Mouse (Mus musculus) splenic B cell, adult 2 months (primary cell): ENCODE results near the gene Celf2.

Experiments
- DNase-seq: peaks from one replicate; pipeline ENCODE4 v3.0.0-alpha.2; 2011; ENCODE audit warnings: low read depth, low spot score
- H3K27me3 ChIP-seq: 2 replicates; pipeline ENCODE4 v1.6.1; 2012; ENCODE audit warnings: mild to moderate bottlenecking, low read length, moderate library complexity, mixed read lengths; ENCODE audit not compliant: control insufficient read depth, poor library complexity, insufficient read depth, severe bottlenecking
- H3K36me3 ChIP-seq: 2 replicates; pipeline ENCODE4 v1.6.1; 2012; ENCODE audit warnings: mild to moderate bottlenecking, low read length, moderate library complexity, mixed read lengths; ENCODE audit not compliant: control insufficient read depth, poor library complexity, insufficient read depth, severe bottlenecking

The Celf2 gene

GRCm38 (mm10) chr2:7460329-7461056 is 48.9 kb downstream of the Celf2 start:
- DNase-seq = no peak
- Histone ChIP-seq H3K27me3 (no peaks in the 10 kb centered on the region), H3K36me3 (no peaks in the 10 kb centered on the region)

- Histone ChIP-seq H3K36me3 (no peaks in the 10 kb centered on the region), H3K27me3 (no peaks in the 10 kb centered on the region)
- DNase-seq = no peak
Measured at GRCm38 (mm10) chr2:7438721-7439282, 70.6 kb downstream of the Celf2 start.

- no peaks in the 10 kb centered on the region for H3K36me3 ChIP-seq
- H3K27me3 ChIP-seq = no peaks in the 10 kb centered on the region
- no peak for DNase-seq
Measured at GRCm38 (mm10) chr2:7426481-7426880, 82.9 kb downstream of the Celf2 start.

- H3K27me3 ChIP-seq = no peaks in the 10 kb centered on the region
- H3K36me3 ChIP-seq = no peaks in the 10 kb centered on the region
- DNase-seq = no peak
Measured at GRCm38 (mm10) chr2:7400530-7400929, 108.8 kb downstream of the Celf2 start.

- Histone ChIP-seq H3K36me3 (no peaks in the 10 kb centered on the region), H3K27me3 (no peaks in the 10 kb centered on the region)
- DNase-seq = no peak
Measured at GRCm38 (mm10) chr2:7395935-7396334, 113.4 kb downstream of the Celf2 start.

- Histone ChIP-seq H3K36me3 (no peaks in the 10 kb centered on the region), H3K27me3 (no peaks in the 10 kb centered on the region)
- no peak for DNase-seq
Measured at GRCm38 (mm10) chr2:7395473-7395872, 113.9 kb downstream of the Celf2 start.

- no peak for DNase-seq
- Histone ChIP-seq H3K36me3 (no peaks in the 10 kb centered on the region), H3K27me3 (no peaks in the 10 kb centered on the region)
Measured at GRCm38 (mm10) chr2:7392500-7392899, 116.9 kb downstream of the Celf2 start.

- no peaks in the 10 kb centered on the region for H3K36me3 ChIP-seq
Measured at GRCm38 (mm10) chr2:7389264-7389663, 120.1 kb downstream of the Celf2 start.

GRCm38 (mm10) chr2:7378736-7379135 is 130.6 kb downstream of the Celf2 start:
- DNase-seq = no peak
- no peaks in the 10 kb centered on the region; the same call in 1 of the 2 replicates for H3K27me3 ChIP-seq
- no peaks in the 10 kb centered on the region for H3K36me3 ChIP-seq

More at GRCm38 (mm10) chr2:7389264-7389663, 120.1 kb downstream of the Celf2 start:
- no peaks in the 10 kb centered on the region for H3K27me3 ChIP-seq
- no peak for DNase-seq

GRCm38 (mm10) chr2:7377878-7378277 is 131.5 kb downstream of the Celf2 start:
- no peaks in the 10 kb centered on the region for H3K36me3 ChIP-seq

GRCm38 (mm10) chr2:7367738-7368137 is 141.6 kb downstream of the Celf2 start:
- DNase-seq = no peak
- Histone ChIP-seq H3K36me3 (no peaks in the 10 kb centered on the region), H3K27me3 (no peaks in the 10 kb centered on the region)

More at GRCm38 (mm10) chr2:7377878-7378277, 131.5 kb downstream of the Celf2 start:
- DNase-seq = no peak
- H3K27me3 ChIP-seq = no peaks in the 10 kb centered on the region; the same call in 1 of the 2 replicates

- no peaks in the 10 kb centered on the region for H3K27me3 ChIP-seq
Measured at GRCm38 (mm10) chr2:7359557-7359956, 149.8 kb downstream of the Celf2 start.

GRCm38 (mm10) chr2:7358816-7359215 is 150.5 kb downstream of the Celf2 start:
- Histone ChIP-seq H3K27me3 (no peaks in the 10 kb centered on the region), H3K36me3 (no peaks in the 10 kb centered on the region)
- no peak for DNase-seq

More at GRCm38 (mm10) chr2:7359557-7359956, 149.8 kb downstream of the Celf2 start:
- no peaks in the 10 kb centered on the region for H3K36me3 ChIP-seq
- no peak for DNase-seq

GRCm38 (mm10) chr2:7351234-7351633 is 158.1 kb downstream of the Celf2 start:
- H3K27me3 ChIP-seq = no peaks in the 10 kb centered on the region
- no peak for DNase-seq
- no peaks in the 10 kb centered on the region for H3K36me3 ChIP-seq

GRCm38 (mm10) chr2:7346703-7347461 is 162.5 kb downstream of the Celf2 start:
- H3K27me3 ChIP-seq = no peaks in the 10 kb centered on the region
- H3K36me3 ChIP-seq = no peaks in the 10 kb centered on the region
- DNase-seq = no peak
